Mouse (Mus musculus) heart, adult 2 months (tissue): ENCODE results near the gene Fdxacb1. TPM values are rescaled to one million over a fixed set of nuclear protein-coding genes. Genes with fewer than 3 reads are reported as not detected.

Experiments used
- DNase-seq, 2 experiments: peaks; one replicate each; pipeline ENCODE4 v3.0.0; 2021
- H3K27ac ChIP-seq: fragments of 200-600 bp; 2 replicates; pipeline ENCODE4 v1.8.1; 2022
- H3K27me3 ChIP-seq: fragments of 200-500 bp; 2 replicates; pipeline ENCODE4 v1.6.1; 2012; ENCODE audit warnings: mild to moderate bottlenecking, low read length, inconsistent platforms, mixed read lengths; ENCODE audit not compliant: control insufficient read depth, insufficient read depth
- H3K36me3 ChIP-seq: fragments of 200-500 bp; 2 replicates; pipeline ENCODE4 v1.6.1; 2012; ENCODE audit warnings: low read length, inconsistent platforms; ENCODE audit not compliant: control insufficient read depth, insufficient read depth
- H3K4me1 ChIP-seq: fragments of 200-500 bp; 2 replicates; pipeline ENCODE4 v1.6.1; 2011; ENCODE audit warnings: low read length; ENCODE audit not compliant: control insufficient read depth, insufficient read depth
- H3K4me3 ChIP-seq: fragments of 200-600 bp; 2 replicates; pipeline ENCODE4 v1.8.1; 2022
- H3K79me2 ChIP-seq: fragments of 200-500 bp; replicated peaks from 2 replicates; pipeline ENCODE4 v1.6.1; 2012; ENCODE audit warnings: mild to moderate bottlenecking, inconsistent platforms, low read length, moderate library complexity, mixed read lengths; ENCODE audit not compliant: control insufficient read depth, insufficient read depth
- H3K9ac ChIP-seq: fragments of 200-500 bp; 2 replicates; pipeline ENCODE4 v1.6.1; 2012; ENCODE audit warnings: low read depth, mild to moderate bottlenecking, control low read depth, inconsistent platforms, low read length, mixed read lengths
- CTCF ChIP-seq: fragments of 200-600 bp; IDR thresholded peaks from 2 replicates; pipeline ENCODE4 v1.8.1; 2022; ENCODE audit warnings: antibody characterized with exemption, mild to moderate bottlenecking, moderate library complexity
- EP300 ChIP-seq: fragments of 200-500 bp; IDR thresholded peaks from 2 replicates; pipeline ENCODE4 v1.6.1; 2011; ENCODE audit warnings: low read depth, low read length, control low read depth; ENCODE audit not compliant: insufficient read depth
- POLR2A ChIP-seq: fragments of 200-500 bp; IDR thresholded peaks from 2 replicates; pipeline ENCODE4 v1.6.1; 2011; ENCODE audit warnings: mild to moderate bottlenecking, low read depth, low read length, control low read depth; ENCODE audit not compliant: insufficient read depth
- WGBS: fragments of 180-500 bp; shearing (Covaris S2); methylation state at CpG from one replicate; pipeline ENCODE4 v1.1.7; 2018; 5-methylcytosine and 5-hydroxymethylcytosine counted together
- intact Hi-C: fragments of 180-260 bp; cut with DNase I; formaldehyde crosslinking; loops from one replicate; pipeline ENCODE4 v1.15.1; 2025
- polyA plus RNA-seq: library from polyadenylated mRNA; depleted of rRNA; stranded (reverse); fragments of >200 nt; gene quantifications from 2 replicates; pipeline ENCODE4 v1.2.3, GENCODE M21; 2012
- total RNA-seq, 2 experiments: library from RNA; stranded (reverse); gene quantifications; 2 replicates each; pipeline ENCODE4 v1.2.3; 2021

Fdxacb1 gene
- total and polyA plus RNA-seq, 3 experiments = 3.4 to 5.1 (median 4.7) TPM

DNA sequence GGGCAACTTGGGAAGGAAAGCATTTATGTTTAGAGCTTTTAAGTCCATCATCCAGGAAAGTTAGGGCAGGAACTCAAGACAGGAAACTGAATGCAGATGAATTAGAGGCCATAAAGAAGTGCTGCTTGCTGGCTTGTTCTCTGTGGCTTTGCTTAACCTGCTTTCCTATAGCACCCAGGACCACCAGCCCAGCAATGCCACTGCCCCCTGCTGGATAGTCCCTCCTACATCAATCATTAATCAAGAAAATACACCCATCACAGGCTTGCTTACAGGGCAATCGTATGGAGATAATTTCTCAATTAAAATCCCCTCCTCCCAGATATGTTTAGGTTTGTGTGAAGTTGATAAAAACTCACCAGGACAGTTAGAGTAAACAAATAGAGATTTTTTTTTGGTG, 4.7 kb upstream of the Fdxacb1 start:
- TF ChIP-seq POLR2A (no peak), CTCF (peak; percentile 61), EP300 (no peak)
- Histone ChIP-seq H3K4me1 (peaks cover 2% of the 10 kb centered on the region), H3K27me3 (no peaks in the 10 kb centered on the region), H3K9ac (no peak overlapping the region), H3K27ac (no peak overlapping the region), H3K36me3 (no peaks in the 10 kb centered on the region), H3K4me3 (no peak overlapping the region), H3K79me2 (no peaks in the 10 kb centered on the region)
- intact Hi-C loops = loop anchor here (1.0 to 5.0 kb wide), 2 partner anchors 54 to 236 kb away; partner anchors contain the start of gene Pts
- WGBS = 68% methylated on average over 1 of the region's 1 CpGs
- DNase-seq = no peak

- DNase-seq = no peak
- peak overlapping the region; percentile 72 for H3K9ac ChIP-seq
- WGBS = 4% methylated on average over 17 of the region's 17 CpGs
- no peaks in the 10 kb centered on the region for H3K27me3 ChIP-seq
- H3K4me1 ChIP-seq = peaks cover 4% of the 10 kb centered on the region
- no peak for TF ChIP-seq EP300
- TF ChIP-seq POLR2A = peak; percentile 84; the same call in 1 of the 2 replicates
- TF ChIP-seq CTCF = no peak
- H3K36me3 ChIP-seq = no peaks in the 10 kb centered on the region
- intact Hi-C loops = loop anchor here (1.0 to 5.0 kb wide), 3 partner anchors 69 to 165 kb away; partner anchors contain the start of genes Dlat, Sdhd and Timm8b
- no peaks in the 10 kb centered on the region for H3K79me2 ChIP-seq
- peak overlapping the region; percentile 93 for H3K27ac ChIP-seq
- H3K4me3 ChIP-seq = peak overlapping the region; percentile 72
Observed at GRCm38 (mm10) chr9:50767531-50768106, 417 bp upstream of the Fdxacb1 start.

DNA sequence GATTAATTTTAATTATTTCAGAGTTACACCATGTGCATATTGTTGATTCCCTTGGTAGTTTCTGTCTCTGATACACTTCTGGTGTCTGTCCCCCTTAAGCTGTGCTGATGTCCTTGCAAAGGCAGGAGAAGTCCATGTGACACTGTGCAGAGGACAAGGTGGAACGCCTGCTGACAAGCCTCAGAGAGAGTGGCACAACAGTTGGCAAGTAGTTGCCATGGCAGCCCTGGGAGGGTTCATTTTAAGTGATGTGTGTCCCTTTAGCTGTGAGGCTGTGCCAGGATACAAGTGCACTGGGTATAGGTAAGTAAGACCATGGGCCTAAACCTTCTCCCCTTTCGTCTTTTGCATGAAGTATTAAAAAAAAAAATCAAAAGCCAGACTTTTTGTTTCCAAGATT, 2.0 kb downstream of the Fdxacb1 start:
- Histone ChIP-seq H3K27ac (peak overlapping the region; percentile 18; the same call in 1 of the 2 replicates), H3K9ac (no peak overlapping the region), H3K4me1 (peaks cover 4% of the 10 kb centered on the region), H3K4me3 (no peak overlapping the region), H3K27me3 (no peaks in the 10 kb centered on the region), H3K36me3 (no peaks in the 10 kb centered on the region), H3K79me2 (no peaks in the 10 kb centered on the region)
- intact Hi-C loops = no loop called here
- WGBS = 76% methylated on average over 2 of the region's 2 CpGs
- peak in 1 of 2 experiments; percentile 45 for DNase-seq
- TF ChIP-seq POLR2A = no peak
- TF ChIP-seq EP300 = 0 out of 2 replicates have a peak, but pooled peaks have one; percentile 35

- intact Hi-C loops = no loop called here
- Histone ChIP-seq H3K36me3 (no peaks in the 10 kb centered on the region), H3K79me2 (no peaks in the 10 kb centered on the region), H3K27ac (no peak overlapping the region), H3K27me3 (no peaks in the 10 kb centered on the region), H3K4me1 (peaks cover 1% of the 10 kb centered on the region), H3K9ac (no peak overlapping the region), H3K4me3 (no peak overlapping the region)
- no peak for DNase-seq
- no peak for TF ChIP-seq POLR2A
- no peak for TF ChIP-seq EP300
- TF ChIP-seq CTCF = no peak
- WGBS = 70% methylated on average over 4 of the region's 4 CpGs
Observed at GRCm38 (mm10) chr9:50774026-50774462, 6.0 kb downstream of the Fdxacb1 start.

DNA sequence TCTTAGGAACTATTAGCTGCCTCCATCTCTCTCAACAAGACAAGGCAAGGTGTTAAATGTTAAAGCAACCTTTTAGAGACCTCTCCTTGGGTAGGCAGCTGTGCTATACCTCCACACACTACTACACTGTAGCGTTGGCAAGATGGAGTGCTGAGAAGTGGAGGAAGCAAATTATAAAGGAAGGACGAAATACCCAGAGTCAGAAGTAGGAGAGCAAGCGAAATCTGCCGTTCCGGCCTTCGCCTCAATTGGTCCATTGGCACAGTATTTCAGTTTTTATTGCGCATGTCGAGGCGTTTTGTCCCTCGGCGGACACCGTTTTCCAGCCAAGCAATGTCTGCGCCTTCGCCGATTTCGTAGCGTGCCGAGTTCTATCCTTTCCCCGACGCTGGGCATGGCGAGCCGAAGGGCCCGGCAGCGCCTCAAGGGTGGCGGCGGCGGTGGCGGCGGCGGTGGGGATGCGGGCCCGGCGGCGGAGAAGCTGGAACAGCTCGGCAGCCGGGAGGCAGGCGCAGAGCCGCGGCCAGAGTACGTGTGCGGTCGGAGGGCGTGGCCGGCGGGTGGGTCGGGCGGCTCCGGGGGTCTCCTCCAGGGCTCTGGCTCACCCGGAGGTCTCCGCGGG, 7.1 kb downstream of the Fdxacb1 start, which contains the start of the genes Alg9 and 1110032A03Rik:
Gene Alg9 (plus strand): TSS at position 29 of the 622 bp plus-strand sequence.
Gene 1110032A03Rik (minus strand): TSS at position 530 of the 622 bp plus-strand sequence.
- H3K36me3 ChIP-seq = no peaks in the 10 kb centered on the region
- H3K79me2 ChIP-seq = no peaks in the 10 kb centered on the region
- peak within 1 kb of the TSS; percentile 97 for H3K9ac ChIP-seq
- peaks cover 1% of the 10 kb centered on the region for H3K4me1 ChIP-seq
- intact Hi-C loops = no loop called here
- under 1% methylated on average over 51 of the region's 51 CpGs for WGBS
- 0 out of 2 replicates have a peak, but pooled peaks have one; percentile 3 for TF ChIP-seq CTCF
- peak; percentile 69; the same call in 1 of the 2 replicates for TF ChIP-seq EP300
- TF ChIP-seq POLR2A = no peak
- peak within 1 kb of the TSS; percentile 98 for H3K4me3 ChIP-seq
- H3K27me3 ChIP-seq = no peaks in the 10 kb centered on the region
- peak; percentile 89 to 93 for DNase-seq
- peak within 1 kb of the TSS; percentile 60 for H3K27ac ChIP-seq

- Histone ChIP-seq H3K27me3 (no peaks in the 10 kb centered on the region), H3K27ac (peak overlapping the region; percentile 60), H3K4me1 (peaks cover 1% of the 10 kb centered on the region), H3K36me3 (no peaks in the 10 kb centered on the region), H3K9ac (peak overlapping the region; percentile 97), H3K79me2 (no peaks in the 10 kb centered on the region), H3K4me3 (peak overlapping the region; percentile 98)
- TF ChIP-seq POLR2A = no peak
- TF ChIP-seq CTCF = no peak
- no peak for TF ChIP-seq EP300
- intact Hi-C loops = no loop called here
- DNase-seq = no peak
- WGBS = under 1% methylated on average over 30 of the region's 30 CpGs
Observed at GRCm38 (mm10) chr9:50775662-50776126, 7.7 kb downstream of the Fdxacb1 start.
